Mouse (Mus musculus) MEL (cell line): ENCODE results near the gene Diaph2.

Source experiments
- CTCF ChIP-seq, 3 experiments: IDR thresholded peaks in 2 of 3; conservative IDR thresholded peaks in 1 of 3; 2 replicates each; pipeline ENCODE4 v1.5.1; 2011 to 2012; ENCODE audit warnings: low read length in 3 of 3, low read depth in 2 of 3, mild to moderate bottlenecking in 2 of 3, improper control_type of control experiment in 1 of 3, inconsistent platforms in 1 of 3, mixed read lengths in 1 of 3, moderate library complexity in 1 of 3; ENCODE audit not compliant: control insufficient read depth in 1 of 3, insufficient read depth in 1 of 3, poor library complexity in 1 of 3, severe bottlenecking in 1 of 3
- MAFK ChIP-seq: IDR thresholded peaks from 2 replicates; pipeline ENCODE4 v1.6.1; 2011; ENCODE audit warnings: low read depth, mild to moderate bottlenecking, low read length, improper control_type of control experiment, borderline replicate concordance
- POLR2A ChIP-seq, 2 experiments: IDR thresholded peaks; 2 replicates each; pipeline ENCODE4 v1.6.1; 2011 to 2012; ENCODE audit warnings: low read length in 2 of 2, mild to moderate bottlenecking in 2 of 2, control low read depth in 1 of 2, improper control_type of control experiment in 1 of 2, low read depth in 1 of 2, moderate library complexity in 1 of 2; ENCODE audit not compliant: control insufficient read depth in 1 of 2, insufficient read depth in 1 of 2, poor library complexity in 1 of 2

GRCm38 (mm10) chrX:130230045-130230444 lies 480.5 kb downstream of the Diaph2 start:
- TF ChIP-seq CTCF (IDR thresholded peaks at IDR 0.05 in 2 of 3, conservative IDR thresholded peaks at IDR 0.05 in 1 of 3; ENCODE audit: control insufficient read depth in 1 of 3, insufficient read depth in 1 of 3, low read depth in 2 of 3, low read length in 3 of 3, poor library complexity in 1 of 3, severe bottlenecking in 1 of 3) (no peak), MAFK (no peak), POLR2A (IDR thresholded peaks at IDR 0.05; ENCODE audit: control insufficient read depth in 1 of 2, insufficient read depth in 1 of 2, low read depth in 1 of 2, low read length in 2 of 2, poor library complexity in 1 of 2) (no peak)
